In the genomic region with DNA sequence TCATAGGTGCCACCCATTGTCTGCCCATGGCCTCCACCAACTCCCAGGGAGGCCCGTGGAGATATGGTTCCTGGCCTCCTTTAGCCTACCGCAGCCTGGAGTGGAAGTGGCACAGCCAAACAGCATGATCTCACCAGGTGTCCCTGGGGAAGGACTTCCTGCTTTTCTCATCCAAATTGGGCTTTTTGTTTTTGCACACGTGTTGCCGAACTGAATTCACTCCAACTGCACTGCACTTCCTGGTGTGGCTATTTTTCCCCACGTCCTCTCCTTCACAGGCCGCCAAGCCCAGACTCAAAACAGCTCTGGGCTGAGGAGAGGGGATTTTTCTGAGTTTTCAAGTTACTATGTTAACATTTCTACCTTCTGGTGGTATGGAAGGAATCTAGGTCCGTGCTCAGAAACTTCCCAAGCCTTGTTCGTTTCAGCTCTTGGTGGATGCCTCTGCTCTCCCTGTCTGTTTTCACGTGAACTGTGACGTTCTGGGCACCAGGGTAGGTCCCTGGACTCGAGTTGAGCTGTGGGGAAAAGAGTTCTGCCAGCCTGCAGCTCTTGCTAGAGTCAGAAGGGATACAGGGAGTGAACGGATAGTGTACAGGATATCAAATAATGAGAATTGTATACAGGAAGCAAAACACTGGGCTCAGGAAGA, we compare ENCODE assay signal across 8 mouse cellular contexts. TPM values are rescaled to one million over a fixed set of nuclear protein-coding genes. Genes with fewer than 3 reads are reported as not detected.
A peak's percentile ranks its signal among the peaks of the same experiment; 100 is the strongest.
DNase-seq lines count a peak whose midpoint lies in the region; ATAC-seq and TF ChIP-seq lines count a peak whose summit lies in the region.

No protein-coding gene starts in this region.

- H3K9me3 ChIP-seq in forebrain, embryonic 13.5 days (replicated peaks): no peaks in the 10 kb centered on the region
- H3K9me3 ChIP-seq in forebrain, postnatal 0 days (ENCODE audit: low read length): no peaks in the 10 kb centered on the region
- no peaks in the 10 kb centered on the region for H3K9me3 ChIP-seq in embryonic facial prominence, embryonic 14.5 days (ENCODE audit: control insufficient read depth, low read length)
- no peaks in the 10 kb centered on the region for H3K9me3 ChIP-seq in hindbrain, embryonic 12.5 days (replicated peaks)
- no peaks in the 10 kb centered on the region for H3K9me3 ChIP-seq in liver, embryonic 11.5 days (ENCODE audit: control insufficient read depth, low read length)

- WGBS in forebrain, embryonic 13.5 days: 30% methylated on average over 12 of the region's 12 CpGs
- 35% methylated on average over 12 of the region's 12 CpGs for WGBS in forebrain, postnatal 0 days
- 19% methylated on average over 12 of the region's 12 CpGs for WGBS in embryonic facial prominence, embryonic 14.5 days
- 29% methylated on average over 12 of the region's 12 CpGs for WGBS in hindbrain, embryonic 12.5 days
- WGBS in liver, embryonic 11.5 days: 51% methylated on average over 12 of the region's 12 CpGs
- WGBS in thymus, adult 2 months: 44% methylated on average over 12 of the region's 12 CpGs

- H3K27me3 ChIP-seq in forebrain, embryonic 13.5 days: no peaks in the 10 kb centered on the region
- H3K27me3 ChIP-seq in forebrain, postnatal 0 days (ENCODE audit: insufficient read depth, low read length): no peaks in the 10 kb centered on the region
- no peaks in the 10 kb centered on the region for H3K27me3 ChIP-seq in embryonic facial prominence, embryonic 14.5 days (replicated peaks; ENCODE audit: control insufficient read depth, insufficient read depth, low read length)
- H3K27me3 ChIP-seq in hindbrain, embryonic 12.5 days: no peaks in the 10 kb centered on the region
- no peaks in the 10 kb centered on the region; the same call in 1 of the 2 replicates for H3K27me3 ChIP-seq in liver, embryonic 11.5 days (replicated peaks; ENCODE audit: control insufficient read depth, insufficient read depth, low read length)
- no peaks in the 10 kb centered on the region for H3K27me3 ChIP-seq in thymus, adult 2 months (ENCODE audit: control insufficient read depth, insufficient read depth, low read length)

- peaks cover 7% of the 10 kb centered on the region; the same call in 1 of the 2 replicates for H3K36me3 ChIP-seq in forebrain, embryonic 13.5 days (ENCODE audit: poor library complexity, severe bottlenecking)
- 0 out of 2 replicates have a peak, but pooled peaks cover 15% of the 10 kb centered on the region for H3K36me3 ChIP-seq in forebrain, postnatal 0 days (ENCODE audit: insufficient read depth)
- H3K36me3 ChIP-seq in embryonic facial prominence, embryonic 14.5 days (ENCODE audit: control insufficient read depth, insufficient read depth, low read length): peaks cover 12% of the 10 kb centered on the region; the same call in 1 of the 2 replicates
- H3K36me3 ChIP-seq in hindbrain, embryonic 12.5 days: no peaks in the 10 kb centered on the region
- H3K36me3 ChIP-seq in liver, embryonic 11.5 days (ENCODE audit: control insufficient read depth, insufficient read depth, low read length): peaks cover 2% of the 10 kb centered on the region
- H3K36me3 ChIP-seq in thymus, adult 2 months (ENCODE audit: control insufficient read depth, insufficient read depth, low read length): no peaks in the 10 kb centered on the region

- H3K27ac ChIP-seq in forebrain, embryonic 13.5 days: 0 out of 2 replicates have a peak overlapping the region, but pooled peaks have one; percentile 20
- H3K27ac ChIP-seq in forebrain, postnatal 0 days (ENCODE audit: low read depth, low read length): no peak overlapping the region
- peak overlapping the region; percentile 94 for H3K27ac ChIP-seq in embryonic facial prominence, embryonic 14.5 days (replicated peaks; ENCODE audit: low read depth, low read length)
- H3K27ac ChIP-seq in hindbrain, embryonic 12.5 days: peak overlapping the region; percentile 69
- peak overlapping the region; percentile 64 for H3K27ac ChIP-seq in liver, embryonic 11.5 days (ENCODE audit: low read depth, low read length)
- H3K27ac ChIP-seq in thymus, adult 2 months (ENCODE audit: control insufficient read depth, insufficient read depth, low read length): no peak overlapping the region

- peaks cover 28% of the 10 kb centered on the region for H3K4me1 ChIP-seq in forebrain, embryonic 13.5 days
- peaks cover 3% of the 10 kb centered on the region; the same call in 1 of the 2 replicates for H3K4me1 ChIP-seq in forebrain, postnatal 0 days (ENCODE audit: insufficient read depth)
- H3K4me1 ChIP-seq in embryonic facial prominence, embryonic 14.5 days (ENCODE audit: control insufficient read depth, insufficient read depth, low read length): peaks cover 57% of the 10 kb centered on the region
- H3K4me1 ChIP-seq in hindbrain, embryonic 12.5 days: peaks cover 32% of the 10 kb centered on the region
- peaks cover 26% of the 10 kb centered on the region for H3K4me1 ChIP-seq in liver, embryonic 11.5 days (replicated peaks; ENCODE audit: control insufficient read depth, insufficient read depth, low read length)
- peaks cover 6% of the 10 kb centered on the region for H3K4me1 ChIP-seq in thymus, adult 2 months (replicated peaks; ENCODE audit: control insufficient read depth, insufficient read depth, low read length)

- ATAC-seq in forebrain, embryonic 13.5 days: no peak
- ATAC-seq in forebrain, postnatal 0 days: no peak
- no peak; the same call in 1 of the 2 replicates for ATAC-seq in embryonic facial prominence, embryonic 14.5 days (ENCODE audit: low read depth)
- no peak for ATAC-seq in hindbrain, embryonic 12.5 days (ENCODE audit: low FRiP score)
- no peak for ATAC-seq in liver, embryonic 11.5 days (replicated peaks; ENCODE audit: low FRiP score)

- no peak overlapping the region for H3K4me3 ChIP-seq in forebrain, embryonic 13.5 days
- no peak overlapping the region for H3K4me3 ChIP-seq in forebrain, postnatal 0 days (ENCODE audit: low read depth, low read length)
- no peak overlapping the region for H3K4me3 ChIP-seq in embryonic facial prominence, embryonic 14.5 days (ENCODE audit: low read depth, low read length)
- no peak overlapping the region for H3K4me3 ChIP-seq in hindbrain, embryonic 12.5 days
- H3K4me3 ChIP-seq in liver, embryonic 11.5 days (ENCODE audit: low read depth, low read length): no peak overlapping the region
- H3K4me3 ChIP-seq in thymus, adult 2 months (ENCODE audit: control insufficient read depth, insufficient read depth, low read length): no peak overlapping the region

- TF ChIP-seq CTCF in forebrain, postnatal 0 days (IDR thresholded peaks at IDR 0.05; ENCODE audit: low read depth): no peak
- no peak for TF ChIP-seq CTCF in thymus, adult 2 months (IDR thresholded peaks at IDR 0.05; ENCODE audit: borderline replicate concordance, control insufficient read depth, extremely low read depth, insufficient read depth, low read length, poor library complexity)

- no peak for TF ChIP-seq POLR2A in thymus, adult 2 months (IDR thresholded peaks at IDR 0.05; ENCODE audit: control insufficient read depth, extremely low read depth, insufficient read depth, low read length, poor library complexity)

- DNase-seq in forebrain, postnatal 0 days: no peak
- peak; percentile 77 for DNase-seq in embryonic facial prominence, embryonic 14.5 days (ENCODE audit: low spot score)
- DNase-seq in liver, embryonic 11.5 days (ENCODE audit: low spot score): no peak
- no peak for DNase-seq in cerebellum, postnatal 4 days (ENCODE audit: low spot score in 2 of 2)
- DNase-seq in thymus, adult 2 months: no peak
- no peak for DNase-seq in cerebellum, adult 9-11 months

- H3K9ac ChIP-seq in forebrain, embryonic 13.5 days: no peak overlapping the region
- no peak overlapping the region for H3K9ac ChIP-seq in forebrain, postnatal 0 days
- peak overlapping the region; percentile 41; the same call in 1 of the 2 replicates for H3K9ac ChIP-seq in embryonic facial prominence, embryonic 14.5 days (ENCODE audit: low read depth, low read length)
- H3K9ac ChIP-seq in hindbrain, embryonic 12.5 days: no peak overlapping the region
- no peak overlapping the region for H3K9ac ChIP-seq in liver, embryonic 11.5 days (ENCODE audit: low read depth, low read length)

- no peak overlapping the region for H3K4me2 ChIP-seq in forebrain, embryonic 13.5 days
- H3K4me2 ChIP-seq in forebrain, postnatal 0 days (ENCODE audit: low read depth): no peak overlapping the region
- H3K4me2 ChIP-seq in embryonic facial prominence, embryonic 14.5 days (ENCODE audit: low read depth, low read length): peak overlapping the region; percentile 21; the same call in 1 of the 2 replicates
- no peak overlapping the region for H3K4me2 ChIP-seq in hindbrain, embryonic 12.5 days (replicated peaks)
- H3K4me2 ChIP-seq in liver, embryonic 11.5 days: no peak overlapping the region

RNA-seq across cellular contexts. Expression of a gene that starts 13.1 kb away (rescaled TPM):
- polyA plus RNA-seq in forebrain, embryonic 13.5 days (2015; fragmentation: Nextera tagmentation; extraction: Ambion mirVana): 6.2 and 7.2 TPM in 2 replicates
- total RNA-seq in forebrain, postnatal 0 days (2014; rRNA removed): 16.2 and 19.8 TPM in 2 replicates
- polyA plus RNA-seq in forebrain, postnatal 0 days (2015; fragmentation: Nextera tagmentation; extraction: Ambion mirVana): 3.5 and 5.0 TPM in 2 replicates
- polyA plus RNA-seq in embryonic facial prominence, embryonic 14.5 days (2014; fragmentation: Nextera tagmentation; extraction: Ambion mirVana): 15.2 and 17.6 TPM in 2 replicates
- 17.3 and 18.4 TPM in 2 replicates for polyA plus RNA-seq in hindbrain, embryonic 12.5 days (2016; fragmentation: Nextera tagmentation; extraction: Ambion mirVana)
- polyA plus RNA-seq in liver, embryonic 11.5 days (2014; fragmentation: Nextera tagmentation; extraction: Ambion mirVana): 8.5 and 8.8 TPM in 2 replicates
- polyA plus RNA-seq in thymus, adult 2 months (2012; rRNA removed): 11.1 and 12.8 TPM in 2 replicates

RNA-seq across cellular contexts. Expression of a gene that starts 16.8 kb away (rescaled TPM):
- 2.6 and 4.3 TPM in 2 replicates for polyA plus RNA-seq in forebrain, embryonic 13.5 days (2015; fragmentation: Nextera tagmentation; extraction: Ambion mirVana)
- total RNA-seq in forebrain, postnatal 0 days (2014; rRNA removed): 9.2 and 15.1 TPM in 2 replicates
- polyA plus RNA-seq in forebrain, postnatal 0 days (2015; fragmentation: Nextera tagmentation; extraction: Ambion mirVana): 6.6 and 7.4 TPM in 2 replicates
- polyA plus RNA-seq in embryonic facial prominence, embryonic 14.5 days (2014; fragmentation: Nextera tagmentation; extraction: Ambion mirVana): 4.1 and 6.8 TPM in 2 replicates
- 2.7 and 5.6 TPM in 2 replicates for polyA plus RNA-seq in hindbrain, embryonic 12.5 days (2016; fragmentation: Nextera tagmentation; extraction: Ambion mirVana)
- 5.5 and 6.6 TPM in 2 replicates for polyA plus RNA-seq in liver, embryonic 11.5 days (2014; fragmentation: Nextera tagmentation; extraction: Ambion mirVana)
- 24.2 and 28.5 TPM in 2 replicates for polyA plus RNA-seq in thymus, adult 2 months (2012; rRNA removed)

Comparison
In these comparisons a context has a peak if more than half of its experiments do, and no peak if none do; other contexts are left out.
1. H3K27ac ChIP-seq: peak in forebrain, embryonic 13.5 days (single experiment), embryonic facial prominence, embryonic 14.5 days (single experiment), hindbrain, embryonic 12.5 days (single experiment) and liver, embryonic 11.5 days (single experiment); none in forebrain, postnatal 0 days (single experiment) and thymus, adult 2 months (single experiment).